Mouse (Mus musculus) MEL (cell line): ENCODE results near the gene Emp3. TPM values are rescaled to one million over a fixed set of nuclear protein-coding genes. Genes with fewer than 3 reads are reported as not detected.

Experiments used
- DNase-seq: peaks from one replicate; pipeline ENCODE4 v3.0.0; 2011; ENCODE audit warnings: low read depth, low spot score
- H3K27ac ChIP-seq: 2 replicates; pipeline ENCODE4 v1.5.1; 2012; ENCODE audit warnings: low read depth, mild to moderate bottlenecking, control low read depth, low read length, moderate library complexity; ENCODE audit not compliant: control insufficient read depth
- H3K27me3 ChIP-seq, 2 experiments: fragments of 150-350 bp in 1 of 2; sonication (generic) in 1 of 2; 2 replicates each; pipeline ENCODE4 v1.6.1; 2012; ENCODE audit warnings: low read length in 2 of 2, mild to moderate bottlenecking in 2 of 2, improper control_type of control experiment in 1 of 2, moderate library complexity in 1 of 2; ENCODE audit not compliant: insufficient read depth in 2 of 2, control insufficient read depth in 1 of 2
- H3K36me3 ChIP-seq, 2 experiments: 2 replicates each; pipeline ENCODE4 v1.6.1; 2012 to 2014; ENCODE audit warnings: low read length in 2 of 2, improper control_type of control experiment in 1 of 2, inconsistent platforms in 1 of 2, mild to moderate bottlenecking in 1 of 2; ENCODE audit not compliant: insufficient read depth in 2 of 2, control insufficient read depth in 1 of 2
- H3K4me1 ChIP-seq, 2 experiments: fragments of 150-350 bp in 1 of 2; sonication (generic) in 1 of 2; 2 replicates each; pipeline ENCODE4 v1.6.1; 2012; ENCODE audit warnings: low read length in 2 of 2, improper control_type of control experiment in 1 of 2, mild to moderate bottlenecking in 1 of 2; ENCODE audit not compliant: insufficient read depth in 2 of 2, control insufficient read depth in 1 of 2
- H3K4me3 ChIP-seq, 2 experiments: fragments of 150-350 bp in 1 of 2; sonication (generic) in 1 of 2; 2 replicates each; pipeline ENCODE4 v1.5.1; 2012; ENCODE audit warnings: low read depth in 2 of 2, low read length in 2 of 2, mild to moderate bottlenecking in 2 of 2, moderate library complexity in 2 of 2, control low read depth in 1 of 2, improper control_type of control experiment in 1 of 2; ENCODE audit not compliant: control insufficient read depth in 1 of 2, insufficient read depth in 1 of 2
- H3K79me2 ChIP-seq: 2 replicates; pipeline ENCODE4 v1.6.1; 2012; ENCODE audit warnings: mild to moderate bottlenecking, low read length, moderate library complexity; ENCODE audit not compliant: control insufficient read depth, poor library complexity, insufficient read depth
- H3K9ac ChIP-seq: 2 replicates; pipeline ENCODE4 v1.6.1; 2012; ENCODE audit warnings: low read depth, mild to moderate bottlenecking, control low read depth, low read length, moderate library complexity; ENCODE audit not compliant: control insufficient read depth, poor library complexity, severe bottlenecking
- H3K9me3 ChIP-seq: fragments of 150-350 bp; sonication (generic); replicated peaks from 2 replicates; pipeline ENCODE4 v1.6.1; 2012; ENCODE audit warnings: mild to moderate bottlenecking, low read length, improper control_type of control experiment, moderate library complexity; ENCODE audit not compliant: insufficient read depth
- BHLHE40 ChIP-seq: IDR thresholded peaks from 2 replicates; pipeline ENCODE4 v1.6.1; 2012; ENCODE audit warnings: low read depth, mild to moderate bottlenecking, inconsistent platforms, low read length, improper control_type of control experiment, borderline replicate concordance
- CHD1 ChIP-seq: IDR thresholded peaks from 2 replicates; pipeline ENCODE4 v1.6.1; 2012; ENCODE audit warnings: low read depth, mild to moderate bottlenecking, inconsistent platforms, low read length, improper control_type of control experiment
- CHD2 ChIP-seq: IDR thresholded peaks from 2 replicates; pipeline ENCODE4 v1.6.1; 2011; ENCODE audit warnings: low read length, improper control_type of control experiment
- E2F4 ChIP-seq: IDR thresholded peaks from 2 replicates; pipeline ENCODE4 v1.6.1; 2011; ENCODE audit warnings: low read depth, low read length, improper control_type of control experiment, borderline replicate concordance
- ELF1 ChIP-seq: IDR thresholded peaks from 2 replicates; pipeline ENCODE4 v1.6.1; 2014; ENCODE audit warnings: low read depth, mild to moderate bottlenecking, inconsistent platforms, low read length, improper control_type of control experiment, moderate library complexity
- EP300 ChIP-seq, 2 experiments: IDR thresholded peaks; 2 replicates each; pipeline ENCODE4 v1.6.1; 2011; ENCODE audit warnings: improper control_type of control experiment in 2 of 2, low read length in 2 of 2, low read depth in 1 of 2, mild to moderate bottlenecking in 1 of 2
- ETS1 ChIP-seq: IDR thresholded peaks from 2 replicates; pipeline ENCODE4 v1.6.1; 2012; ENCODE audit warnings: low read depth, mild to moderate bottlenecking, inconsistent platforms, low read length, improper control_type of control experiment, moderate library complexity
- GABPA ChIP-seq: IDR thresholded peaks from 2 replicates; pipeline ENCODE4 v1.6.1; 2012; ENCODE audit warnings: low read depth, mild to moderate bottlenecking, inconsistent platforms, low read length, improper control_type of control experiment, moderate library complexity
- GATA1 ChIP-seq: IDR thresholded peaks from 2 replicates; pipeline ENCODE4 v1.6.1; 2011; ENCODE audit warnings: low read depth, low read length, improper control_type of control experiment
- HCFC1 ChIP-seq: IDR thresholded peaks from 2 replicates; pipeline ENCODE4 v1.6.1; 2012; ENCODE audit warnings: low read depth, mild to moderate bottlenecking, inconsistent platforms, low read length, improper control_type of control experiment, moderate library complexity
- JUND ChIP-seq: IDR thresholded peaks from 2 replicates; pipeline ENCODE4 v1.6.1; 2011; ENCODE audit warnings: low read depth, mild to moderate bottlenecking, improper control_type of control experiment, low read length
- KAT2A ChIP-seq: conservative IDR thresholded peaks from 2 replicates; pipeline ENCODE4 v1.6.1; 2012; ENCODE audit warnings: low read depth, low read length, improper control_type of control experiment, inconsistent platforms
- MAFK ChIP-seq: IDR thresholded peaks from 2 replicates; pipeline ENCODE4 v1.6.1; 2011; ENCODE audit warnings: low read depth, mild to moderate bottlenecking, low read length, improper control_type of control experiment, borderline replicate concordance
- MAZ ChIP-seq: IDR thresholded peaks from 2 replicates; pipeline ENCODE4 v1.6.1; 2012; ENCODE audit warnings: low read depth, mild to moderate bottlenecking, inconsistent platforms, low read length, improper control_type of control experiment
- MEF2A ChIP-seq: IDR thresholded peaks from 2 replicates; pipeline ENCODE4 v1.6.1; 2014; ENCODE audit warnings: low read depth, mild to moderate bottlenecking, inconsistent platforms, low read length, improper control_type of control experiment; ENCODE audit not compliant: poor library complexity, insufficient replicate concordance, severe bottlenecking; ENCODE audit errors: extremely low read depth
- MXI1 ChIP-seq: IDR thresholded peaks from 2 replicates; pipeline ENCODE4 v1.6.1; 2011; ENCODE audit warnings: mild to moderate bottlenecking, low read depth, low read length, improper control_type of control experiment
- MYB ChIP-seq: IDR thresholded peaks from 2 replicates; pipeline ENCODE4 v1.6.1; 2011; ENCODE audit warnings: mild to moderate bottlenecking, low read depth, low read length, improper control_type of control experiment
- MYC ChIP-seq: IDR thresholded peaks from 2 replicates; pipeline ENCODE4 v1.6.1; 2011; ENCODE audit warnings: low read depth, mild to moderate bottlenecking, low read length, improper control_type of control experiment, moderate library complexity
- NRF1 ChIP-seq: IDR thresholded peaks from 2 replicates; pipeline ENCODE4 v1.6.1; 2014; ENCODE audit warnings: low read depth, mild to moderate bottlenecking, inconsistent platforms, low read length, improper control_type of control experiment, moderate library complexity; ENCODE audit not compliant: poor library complexity, insufficient read depth, severe bottlenecking
- POLR2A ChIP-seq, 2 experiments: IDR thresholded peaks; 2 replicates each; pipeline ENCODE4 v1.6.1; 2011 to 2012; ENCODE audit warnings: low read length in 2 of 2, mild to moderate bottlenecking in 2 of 2, control low read depth in 1 of 2, improper control_type of control experiment in 1 of 2, low read depth in 1 of 2, moderate library complexity in 1 of 2; ENCODE audit not compliant: control insufficient read depth in 1 of 2, insufficient read depth in 1 of 2, poor library complexity in 1 of 2
- POLR2AphosphoS2 ChIP-seq: IDR thresholded peaks from 2 replicates; pipeline ENCODE4 v1.6.1; 2011; ENCODE audit warnings: low read length, improper control_type of control experiment
- POLR2AphosphoS5 ChIP-seq: IDR thresholded peaks from 2 replicates; pipeline ENCODE4 v1.6.1; 2012; ENCODE audit warnings: low read depth, borderline replicate concordance, mild to moderate bottlenecking, inconsistent platforms, low read length, moderate library complexity, mixed read lengths
- RAD21 ChIP-seq: IDR thresholded peaks from 2 replicates; pipeline ENCODE4 v1.6.1; 2011; ENCODE audit warnings: mild to moderate bottlenecking, low read depth, low read length, improper control_type of control experiment
- RCOR1 ChIP-seq: IDR thresholded peaks from 2 replicates; pipeline ENCODE4 v1.6.1; 2012; ENCODE audit warnings: low read depth, mild to moderate bottlenecking, inconsistent platforms, low read length, improper control_type of control experiment
- SIN3A ChIP-seq: IDR thresholded peaks from 2 replicates; pipeline ENCODE4 v1.6.1; 2012; ENCODE audit warnings: low read length, improper control_type of control experiment, inconsistent platforms
- SMC3 ChIP-seq: IDR thresholded peaks from 2 replicates; pipeline ENCODE4 v1.6.1; 2011; ENCODE audit warnings: low read depth, low read length, improper control_type of control experiment
- TBP ChIP-seq: IDR thresholded peaks from 2 replicates; pipeline ENCODE4 v1.8.0; 2011; ENCODE audit warnings: low read depth, low read length, improper control_type of control experiment
- TCF12 ChIP-seq: IDR thresholded peaks from 2 replicates; pipeline ENCODE4 v1.6.1; 2014; ENCODE audit warnings: low read depth, mild to moderate bottlenecking, inconsistent platforms, low read length, improper control_type of control experiment, moderate library complexity
- USF1 ChIP-seq: IDR thresholded peaks from 2 replicates; pipeline ENCODE4 v1.6.1; 2014; ENCODE audit warnings: low read depth, mild to moderate bottlenecking, inconsistent platforms, low read length, improper control_type of control experiment, moderate library complexity
- USF2 ChIP-seq, 2 experiments: IDR thresholded peaks; 2 replicates each; pipeline ENCODE4 v1.6.1; 2011 to 2012; ENCODE audit warnings: improper control_type of control experiment in 2 of 2, low read length in 2 of 2, borderline replicate concordance in 1 of 2, inconsistent platforms in 1 of 2, low read depth in 1 of 2, mild to moderate bottlenecking in 1 of 2; ENCODE audit not compliant: insufficient read depth in 1 of 2
- ZC3H11A ChIP-seq: IDR thresholded peaks from 2 replicates; pipeline ENCODE4 v1.6.1; 2012; ENCODE audit warnings: low read depth, mild to moderate bottlenecking, inconsistent platforms, low read length, improper control_type of control experiment
- ZKSCAN1 ChIP-seq: IDR thresholded peaks from 2 replicates; pipeline ENCODE4 v1.6.1; 2012; ENCODE audit warnings: low read depth, mild to moderate bottlenecking, inconsistent platforms, low read length, improper control_type of control experiment, moderate library complexity
- ZMIZ1 ChIP-seq: IDR thresholded peaks from 2 replicates; pipeline ENCODE4 v1.6.1; 2012; ENCODE audit warnings: low read depth, mild to moderate bottlenecking, inconsistent platforms, low read length, improper control_type of control experiment, moderate library complexity
- ZNF384 ChIP-seq: IDR thresholded peaks from 2 replicates; pipeline ENCODE4 v1.6.1; 2012; ENCODE audit warnings: low read depth, mild to moderate bottlenecking, inconsistent platforms, low read length, improper control_type of control experiment
- polyA plus RNA-seq, 2 experiments: library from polyadenylated mRNA; stranded (reverse) in 1 of 2; unstranded in 1 of 2; fragments of >175 nt in 1 of 2; fragments of >200 nt in 1 of 2; gene quantifications; 2 replicates each; pipeline versions ENCODE4 v1.2.1 to v1.2.4; 2012; ENCODE audit warnings: low replicate concordance in 2 of 2, low read depth in 1 of 2; ENCODE audit not compliant: insufficient read length in 2 of 2, insufficient read depth in 1 of 2, missing spikeins in 1 of 2
- total RNA-seq: library from RNA; depleted of rRNA; stranded (reverse); fragments of 300-350 nt; gene quantifications from 2 replicates; pipeline ENCODE4 v1.2.3, GENCODE M21; 2012

Gene Emp3
- total and polyA plus RNA-seq, 3 experiments = 75.0 to 111 TPM; not detected in 1

- Histone ChIP-seq H3K4me1 (peaks cover 8 to 19% of the 10 kb centered on the region in 2 experiments), H3K9me3 (no peaks in the 10 kb centered on the region), H3K36me3 (peaks cover 0 to 13% of the 10 kb centered on the region in 2 experiments; a peak in 2 of 4 replicates), H3K27me3 (no peaks in the 10 kb centered on the region), H3K9ac (peak overlapping the region; percentile 68), H3K79me2 (peaks cover 3% of the 10 kb centered on the region; the same call in 1 of the 2 replicates), H3K4me3 (peak overlapping the region; percentile 45 to 58), H3K27ac (peak overlapping the region; percentile 94)
- peak; percentile 98 for DNase-seq
- no peak for TF ChIP-seq RAD21
- peak; percentile 91 for TF ChIP-seq ETS1
- TF ChIP-seq POLR2AphosphoS5 = 0 out of 2 replicates have a peak, but pooled peaks have one; percentile 30
- TF ChIP-seq USF1 = peak; percentile 91
- no peak for TF ChIP-seq MEF2A
- TF ChIP-seq GATA1 = no peak
- TF ChIP-seq RCOR1 = peak; percentile 74
- TF ChIP-seq SIN3A = peak; percentile 94
- TF ChIP-seq EP300 (IDR thresholded peaks at IDR 0.05; ENCODE audit: low read depth in 1 of 2, low read length in 2 of 2) = peak; percentile 73 to 90
- TF ChIP-seq E2F4 = peak; percentile 61; the same call in 1 of the 2 replicates
- no peak for TF ChIP-seq ZC3H11A
- TF ChIP-seq MYB = peak; percentile 94
- peak; percentile 73 for TF ChIP-seq TCF12
- TF ChIP-seq POLR2A (IDR thresholded peaks at IDR 0.05; ENCODE audit: control insufficient read depth in 1 of 2, insufficient read depth in 1 of 2, low read depth in 1 of 2, low read length in 2 of 2, poor library complexity in 1 of 2) = peak; percentile 84 to 98; a peak in 3 of 4 replicates
- TF ChIP-seq USF2 (IDR thresholded peaks at IDR 0.05; ENCODE audit: borderline replicate concordance in 1 of 2, insufficient read depth in 1 of 2, low read depth in 1 of 2, low read length in 2 of 2) = no peak
- no peak; the same call in 1 of the 2 replicates for TF ChIP-seq CHD2
- no peak for TF ChIP-seq CHD1
- 0 out of 2 replicates have a peak, but pooled peaks have one; percentile 16 for TF ChIP-seq BHLHE40
- no peak for TF ChIP-seq GABPA
- peak; percentile 98 for TF ChIP-seq NRF1
- peak; percentile 83 for TF ChIP-seq MAZ
- TF ChIP-seq ZKSCAN1 = no peak
- peak; percentile 56; the same call in 1 of the 2 replicates for TF ChIP-seq ZMIZ1
- peak; percentile 82 for TF ChIP-seq POLR2AphosphoS2
- peak; percentile 94 for TF ChIP-seq MXI1
- TF ChIP-seq HCFC1 = peak; percentile 79
- peak; percentile 88 for TF ChIP-seq TBP
- peak; percentile 96 for TF ChIP-seq ELF1
- TF ChIP-seq ZNF384 = no peak
- TF ChIP-seq MAFK = no peak; the same call in 1 of the 2 replicates
- TF ChIP-seq MYC = peak; percentile 97
- TF ChIP-seq JUND = no peak
- no peak for TF ChIP-seq SMC3
- TF ChIP-seq KAT2A = peak; percentile 40
Measured at GRCm38 (mm10) chr7:45922928-45923761, 1.9 kb upstream of the Emp3 start.
